Mouse (Mus musculus) neural tube, embryonic 11.5 days (tissue): ENCODE results near the gene Ckap2l. TPM values are rescaled to one million over a fixed set of nuclear protein-coding genes. Genes with fewer than 3 reads are reported as not detected.

Experiments used
- ATAC-seq: fragments of 200-750 bp; cut with Nextera tagmentation; 2 replicates; pipeline ENCODE4 v1.8.0; 2017; ENCODE audit warnings: moderate number of reproducible peaks, mild to moderate bottlenecking, moderate TSS enrichment, moderate library complexity; ENCODE audit not compliant: insufficient read depth, low FRiP score, low TSS enrichment
- DNase-seq: peaks from one replicate; pipeline ENCODE4 v3.0.0-alpha.2; 2015; ENCODE audit warnings: low spot score
- H3K27ac ChIP-seq: fragments of 300-500 bp; sonication (generic); 2 replicates; pipeline ENCODE4 v1.5.1; 2014; ENCODE audit warnings: low read depth, mild to moderate bottlenecking, low read length
- H3K27me3 ChIP-seq: fragments of 300-500 bp; sonication (generic); 2 replicates; pipeline ENCODE4 v1.6.1; 2014; ENCODE audit warnings: mild to moderate bottlenecking, low read length, mixed read lengths; ENCODE audit not compliant: control insufficient read depth, insufficient read depth
- H3K36me3 ChIP-seq: fragments of 300-500 bp; sonication (generic); 2 replicates; pipeline ENCODE4 v1.6.1; 2014; ENCODE audit warnings: mild to moderate bottlenecking, low read length, moderate library complexity, mixed read lengths; ENCODE audit not compliant: control insufficient read depth, insufficient read depth
- H3K4me1 ChIP-seq: fragments of 300-500 bp; sonication (generic); 2 replicates; pipeline ENCODE4 v1.6.1; 2014; ENCODE audit warnings: low read length, mixed read lengths; ENCODE audit not compliant: control insufficient read depth, insufficient read depth
- H3K4me2 ChIP-seq: fragments of 300-500 bp; sonication (generic); 2 replicates; pipeline ENCODE4 v1.6.1; 2014; ENCODE audit warnings: low read depth, mild to moderate bottlenecking, moderate library complexity
- H3K4me3 ChIP-seq: fragments of 300-500 bp; sonication (generic); 2 replicates; pipeline ENCODE4 v1.5.1; 2014; ENCODE audit warnings: low read depth, low read length
- H3K9ac ChIP-seq: fragments of 300-500 bp; sonication (generic); 2 replicates; pipeline ENCODE4 v1.6.1; 2014; ENCODE audit warnings: mild to moderate bottlenecking, low read length
- H3K9me3 ChIP-seq: fragments of 300-500 bp; sonication (generic); 2 replicates; pipeline ENCODE4 v1.6.1; 2016; ENCODE audit warnings: low read length; ENCODE audit not compliant: control insufficient read depth
- WGBS: fragments of 180-500 bp; shearing (Covaris S2); extraction: QIAGEN DNeasy Blood & Tissue Kit; methylation state at CpG from one replicate; pipeline ENCODE4 v1.1.7; 2014; 5-methylcytosine and 5-hydroxymethylcytosine counted together
- polyA plus RNA-seq: library from polyadenylated mRNA; unstranded; fragments of >200 nt; fragmentation: Nextera tagmentation; extraction: Ambion mirVana; gene quantifications from 2 replicates; pipeline ENCODE4 v1.2.1, GENCODE M21; 2014

Ckap2l gene
- polyA plus RNA-seq, 1 experiment from 2014 or later: 74.6 TPM

DNA sequence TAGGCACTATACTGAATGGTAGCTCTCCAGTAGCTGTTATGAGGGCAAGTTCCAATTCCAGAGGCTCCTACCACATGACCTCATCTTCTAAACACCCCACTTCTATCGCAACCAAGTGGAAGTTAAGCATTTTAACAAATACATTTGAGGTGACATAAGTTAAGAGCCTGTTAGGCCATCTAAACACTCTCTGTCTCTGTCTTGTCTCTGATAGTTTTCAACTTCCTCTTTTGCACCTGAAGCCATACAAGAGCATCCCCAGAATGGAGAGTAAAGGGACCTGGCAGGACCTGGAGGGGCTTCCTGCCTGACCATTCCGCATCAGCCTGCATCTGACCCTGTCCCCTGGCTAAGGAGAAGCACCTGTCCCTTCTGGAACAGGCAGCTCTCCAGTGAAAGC, 62.3 kb downstream of the Ckap2l start:
- WGBS: 84% methylated on average over 2 of the region's 2 CpGs

DNA sequence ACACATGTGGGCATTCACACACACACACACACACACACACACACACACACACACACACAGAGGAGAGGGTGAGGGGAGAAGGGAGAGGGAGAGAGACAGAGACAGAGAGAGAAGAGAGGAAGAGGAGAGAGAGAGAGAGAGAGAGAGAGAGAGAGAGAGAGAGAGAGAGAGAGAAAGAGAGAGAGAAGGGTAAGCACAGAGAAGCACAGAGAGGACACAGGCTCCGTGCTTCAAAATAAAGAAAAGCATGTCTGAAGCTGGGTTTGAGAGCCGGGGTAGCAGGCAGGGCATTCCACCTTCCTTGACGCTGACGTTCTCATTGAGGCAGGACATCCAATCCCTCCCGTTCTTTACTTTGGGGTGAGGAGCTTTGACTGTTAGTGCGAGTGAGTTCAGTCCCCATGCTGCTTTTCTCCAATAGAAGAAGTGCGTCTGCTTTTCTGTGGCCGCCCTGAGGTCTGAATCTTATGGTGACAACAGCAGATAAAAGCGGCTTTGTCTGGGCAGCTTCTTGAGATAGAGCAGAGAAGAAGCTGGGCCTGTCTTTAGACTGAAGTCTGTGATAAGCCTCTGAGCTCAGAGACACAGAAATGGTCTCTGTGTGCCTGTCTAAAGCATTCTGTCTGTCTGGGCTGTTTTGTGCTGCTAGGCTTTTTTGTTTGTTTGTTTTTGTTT, 63.1 kb downstream of the Ckap2l start:
- no peak for ATAC-seq
- DNase-seq: no peak
- Histone ChIP-seq H3K4me3 (no peak overlapping the region), H3K4me1 (no peaks in the 10 kb centered on the region), H3K4me2 (no peak overlapping the region), H3K27me3 (no peaks in the 10 kb centered on the region), H3K9ac (no peak overlapping the region), H3K27ac (no peak overlapping the region), H3K36me3 (no peaks in the 10 kb centered on the region), H3K9me3 (no peaks in the 10 kb centered on the region)
- 66% methylated on average over 9 of the region's 9 CpGs for WGBS

More for the DNA sequence above, 62.3 kb downstream of the Ckap2l start:
- Histone ChIP-seq H3K9me3 (no peaks in the 10 kb centered on the region), H3K27me3 (no peaks in the 10 kb centered on the region), H3K27ac (no peak overlapping the region), H3K4me1 (no peaks in the 10 kb centered on the region), H3K4me3 (no peak overlapping the region), H3K9ac (no peak overlapping the region), H3K36me3 (no peaks in the 10 kb centered on the region), H3K4me2 (no peak overlapping the region)
- ATAC-seq (no peak), DNase-seq (no peak)

DNA sequence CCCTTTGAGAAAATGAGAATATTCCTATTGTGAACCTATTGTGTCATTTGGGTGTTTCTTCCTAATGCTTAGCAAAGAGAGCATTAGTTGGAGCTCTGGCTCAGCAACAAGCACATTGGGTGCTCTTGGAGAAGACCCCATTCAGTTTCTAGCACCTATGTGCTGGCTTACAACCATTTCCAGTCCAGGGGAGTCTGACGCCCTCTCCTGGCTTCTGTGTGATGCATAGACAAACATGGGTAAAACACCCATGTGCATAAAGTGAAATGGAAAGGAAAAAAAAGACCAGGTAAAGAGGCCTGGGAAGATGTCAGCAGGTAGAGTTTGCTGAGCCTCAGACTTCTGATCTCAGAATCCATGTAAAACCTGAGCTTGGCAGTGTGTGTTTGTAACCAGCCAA, 63.8 kb downstream of the Ckap2l start:
- Histone ChIP-seq H3K27me3 (no peaks in the 10 kb centered on the region), H3K4me3 (no peak overlapping the region), H3K27ac (no peak overlapping the region), H3K4me1 (no peaks in the 10 kb centered on the region), H3K9ac (no peak overlapping the region), H3K36me3 (no peaks in the 10 kb centered on the region), H3K9me3 (no peaks in the 10 kb centered on the region), H3K4me2 (no peak overlapping the region)
- WGBS: 86% methylated on average over 1 of the region's 1 CpGs
- no peak for ATAC-seq
- no peak for DNase-seq

DNA sequence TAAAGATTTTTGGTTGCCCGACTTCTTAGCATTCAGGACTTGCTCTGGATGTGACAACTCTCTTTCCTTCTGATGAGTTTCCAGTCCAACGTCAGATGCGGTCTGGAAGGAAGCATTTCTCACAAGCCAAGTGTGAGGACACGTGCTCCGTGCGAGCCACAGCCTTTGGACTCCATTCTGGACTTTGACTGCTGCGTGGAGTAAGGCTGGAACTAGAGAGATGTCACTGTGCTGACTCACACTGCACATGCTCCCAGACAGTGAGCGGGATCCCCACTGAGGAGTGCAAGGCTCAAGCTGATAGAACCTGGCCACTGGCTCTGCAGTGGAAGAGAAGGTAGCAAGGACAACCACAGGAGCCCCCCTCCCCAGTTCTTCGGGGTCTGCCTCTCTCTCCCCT, 64.5 kb downstream of the Ckap2l start:
- H3K4me3 ChIP-seq: no peak overlapping the region
- H3K9ac ChIP-seq: no peak overlapping the region
- no peaks in the 10 kb centered on the region for H3K36me3 ChIP-seq
- H3K27ac ChIP-seq: no peak overlapping the region
- DNase-seq (no peak), ATAC-seq (no peak)
- no peak overlapping the region for H3K4me2 ChIP-seq
- H3K9me3 ChIP-seq: no peaks in the 10 kb centered on the region
- H3K4me1 ChIP-seq: no peaks in the 10 kb centered on the region
- H3K27me3 ChIP-seq: no peaks in the 10 kb centered on the region
- WGBS: 85% methylated on average over 9 of the region's 9 CpGs

DNA sequence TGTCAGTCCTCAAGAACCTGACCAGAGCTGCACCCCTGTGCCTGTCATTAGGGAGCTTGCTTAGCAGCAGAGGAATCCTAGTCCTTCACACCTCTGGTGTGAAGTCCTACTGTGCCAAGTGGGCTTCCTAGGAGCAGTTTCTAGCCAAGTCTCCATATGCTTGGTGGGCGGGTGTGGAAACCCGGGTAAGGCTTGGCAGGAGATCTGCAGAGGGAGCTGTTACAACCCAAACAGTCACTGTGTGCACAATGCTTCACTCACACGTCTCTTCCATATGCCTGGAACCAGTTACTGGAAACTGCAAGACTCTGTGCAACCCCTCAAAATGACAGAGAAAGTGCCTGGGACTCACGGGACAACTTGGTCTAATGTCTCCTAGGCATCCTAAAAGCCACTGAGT, 65.0 kb downstream of the Ckap2l start:
- H3K9ac ChIP-seq: no peak overlapping the region
- ATAC-seq (no peak), DNase-seq (no peak)
- no peak overlapping the region for H3K4me2 ChIP-seq
- no peaks in the 10 kb centered on the region for H3K27me3 ChIP-seq
- no peak overlapping the region for H3K4me3 ChIP-seq
- H3K27ac ChIP-seq: no peak overlapping the region
- WGBS: 62% methylated on average over 4 of the region's 4 CpGs
- no peaks in the 10 kb centered on the region for H3K4me1 ChIP-seq
- no peaks in the 10 kb centered on the region for H3K36me3 ChIP-seq
- no peaks in the 10 kb centered on the region for H3K9me3 ChIP-seq

DNA sequence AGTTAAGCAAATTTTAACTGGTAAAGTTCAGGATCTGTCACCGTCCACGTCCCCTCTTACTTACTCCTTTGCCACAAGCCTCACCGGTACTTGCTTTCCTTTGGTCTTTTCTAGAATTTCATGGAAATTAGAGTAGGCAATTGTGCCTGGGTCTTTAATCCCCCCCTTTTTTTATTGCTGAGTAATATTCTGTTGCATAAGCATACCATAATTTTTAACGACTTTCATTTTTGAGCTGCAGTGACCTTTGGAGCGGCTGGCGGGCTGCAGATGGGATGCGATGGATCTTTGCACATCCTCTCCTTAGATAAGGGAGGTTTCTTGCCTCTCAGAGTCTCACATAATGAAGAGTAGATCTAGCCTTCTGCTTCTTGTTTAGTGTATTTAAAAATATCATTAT, 67.7 kb downstream of the Ckap2l start:
- Histone ChIP-seq H3K9me3 (no peaks in the 10 kb centered on the region), H3K27me3 (no peaks in the 10 kb centered on the region), H3K36me3 (no peaks in the 10 kb centered on the region), H3K9ac (no peak overlapping the region), H3K27ac (no peak overlapping the region), H3K4me3 (no peak overlapping the region), H3K4me2 (no peak overlapping the region), H3K4me1 (no peaks in the 10 kb centered on the region)
- ATAC-seq: no peak
- 94% methylated on average over 7 of the region's 7 CpGs for WGBS
- DNase-seq: no peak

DNA sequence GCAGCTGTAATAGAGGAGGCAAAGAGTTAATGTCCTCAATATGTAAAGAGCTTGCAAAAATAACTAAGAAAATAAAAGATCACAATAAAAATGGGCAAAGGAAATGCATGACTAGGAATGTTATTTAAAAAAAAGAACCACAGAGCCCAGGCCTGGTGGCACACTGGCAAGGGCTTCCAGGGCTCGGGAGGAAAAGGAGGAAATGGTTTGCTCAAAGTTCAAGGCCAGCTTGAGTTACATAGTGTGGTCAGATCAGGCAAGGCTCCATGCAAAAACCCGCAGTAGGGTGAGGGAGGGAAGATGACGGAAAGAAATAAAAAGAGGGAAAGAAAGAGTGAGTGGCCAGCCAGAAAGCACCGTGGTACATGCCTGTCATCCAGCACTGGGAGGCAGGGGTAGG, 68.4 kb downstream of the Ckap2l start:
- Histone ChIP-seq H3K9ac (no peak overlapping the region), H3K4me3 (no peak overlapping the region), H3K27me3 (no peaks in the 10 kb centered on the region), H3K4me1 (no peaks in the 10 kb centered on the region), H3K9me3 (no peaks in the 10 kb centered on the region), H3K4me2 (no peak overlapping the region), H3K36me3 (no peaks in the 10 kb centered on the region), H3K27ac (no peak overlapping the region)
- 87% methylated on average over 4 of the region's 4 CpGs for WGBS
- ATAC-seq (no peak), DNase-seq (no peak)

DNA sequence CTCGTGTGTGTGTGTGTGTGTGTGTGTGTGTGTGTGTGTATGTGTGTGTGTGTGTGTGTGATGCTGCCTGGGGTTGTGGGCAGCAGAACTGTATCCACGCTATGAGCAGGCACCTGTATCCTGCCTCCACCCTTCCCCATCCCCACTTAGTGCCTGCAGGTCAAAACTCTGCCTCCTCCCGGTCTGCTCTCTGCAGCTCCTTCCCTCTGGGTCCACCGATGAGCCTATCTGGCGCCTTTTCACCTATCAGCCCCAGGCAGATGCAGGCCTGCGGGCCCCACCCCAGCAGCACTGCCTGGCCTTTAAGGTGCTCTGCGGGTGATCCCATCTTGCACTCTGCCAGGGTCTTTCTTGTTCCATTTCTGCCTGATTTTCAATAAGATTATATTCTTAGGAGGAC, 69.3 kb downstream of the Ckap2l start:
- H3K4me3 ChIP-seq: no peak overlapping the region
- 82% methylated on average over 6 of the region's 7 CpGs for WGBS
- no peaks in the 10 kb centered on the region for H3K9me3 ChIP-seq
- no peaks in the 10 kb centered on the region for H3K27me3 ChIP-seq
- H3K4me1 ChIP-seq: no peaks in the 10 kb centered on the region
- no peaks in the 10 kb centered on the region for H3K36me3 ChIP-seq
- no peak for DNase-seq
- no peak overlapping the region for H3K4me2 ChIP-seq
- ATAC-seq: no peak
- no peak overlapping the region for H3K27ac ChIP-seq
- no peak overlapping the region for H3K9ac ChIP-seq

DNA sequence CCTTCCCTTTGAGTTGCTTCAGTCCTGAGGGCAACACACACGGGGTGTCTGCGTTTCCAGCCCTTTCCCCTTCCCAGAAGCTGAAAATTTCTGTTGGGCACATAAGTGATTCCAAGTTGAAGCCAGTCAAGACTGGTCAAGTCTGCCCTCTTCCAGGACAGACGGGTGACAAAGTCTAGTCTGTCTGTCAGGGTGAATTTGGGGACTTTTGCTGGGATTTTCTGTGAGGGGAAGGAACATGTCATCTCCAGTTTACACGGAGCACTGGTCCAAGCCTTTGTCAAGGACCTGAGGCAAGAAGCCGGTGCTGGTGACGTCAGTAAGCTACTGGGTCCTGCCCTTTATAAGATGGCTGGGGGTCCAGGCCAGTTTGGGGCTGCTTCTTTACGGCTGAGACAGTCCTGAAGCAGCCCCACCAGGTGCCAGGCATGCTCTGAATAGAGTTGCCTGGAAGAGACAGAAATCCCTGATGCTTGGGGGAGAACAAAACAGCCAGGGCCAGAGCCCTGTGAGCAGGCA, 69.9 kb downstream of the Ckap2l start:
- H3K27me3 ChIP-seq: no peaks in the 10 kb centered on the region
- no peak overlapping the region for H3K9ac ChIP-seq
- DNase-seq (no peak), ATAC-seq (no peak)
- no peaks in the 10 kb centered on the region for H3K9me3 ChIP-seq
- H3K4me1 ChIP-seq: no peaks in the 10 kb centered on the region
- H3K36me3 ChIP-seq: no peaks in the 10 kb centered on the region
- H3K27ac ChIP-seq: no peak overlapping the region
- 77% methylated on average over 7 of the region's 7 CpGs for WGBS
- no peak overlapping the region for H3K4me2 ChIP-seq
- H3K4me3 ChIP-seq: no peak overlapping the region
